10 mouse cellular contexts compared by ENCODE assay signal in the genomic region with DNA sequence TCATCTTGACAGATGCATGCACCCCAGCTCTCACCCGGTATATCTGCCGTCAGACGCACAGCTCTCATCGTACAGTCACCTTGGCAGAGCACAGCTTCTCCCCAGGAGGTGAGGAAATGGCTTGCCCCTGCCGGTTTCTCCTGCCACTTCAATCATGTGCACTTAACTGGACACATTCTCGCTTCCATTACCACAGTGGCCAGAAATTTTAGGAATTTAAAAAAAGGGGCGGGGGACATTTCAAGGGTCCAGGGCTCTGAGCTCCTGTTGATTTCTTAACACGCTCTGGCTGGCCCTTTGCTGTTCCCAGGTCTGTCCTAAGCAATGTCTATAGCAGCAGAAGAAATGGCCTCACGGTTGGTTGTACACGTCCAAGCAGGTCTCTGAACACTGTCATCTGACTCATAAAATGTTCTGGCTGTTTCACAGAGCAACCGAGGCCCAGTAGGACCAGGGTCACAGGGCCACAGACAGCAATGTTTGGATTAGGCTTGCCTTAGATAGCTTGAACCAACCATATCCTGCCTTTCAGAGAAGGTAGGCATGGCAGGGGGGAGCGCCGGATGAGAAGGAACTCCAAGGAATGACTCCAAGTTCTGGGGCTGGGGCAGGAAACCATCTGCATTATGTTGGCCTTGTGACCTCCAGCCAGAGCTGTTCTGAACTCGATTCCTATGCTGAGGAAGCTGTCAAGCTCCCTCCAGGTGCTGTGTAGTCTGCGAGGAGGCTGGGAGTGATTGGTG. TPM values are rescaled to one million over a fixed set of nuclear protein-coding genes. Genes with fewer than 3 reads are reported as not detected.
DNase-seq lines count a peak whose midpoint lies in the region; ATAC-seq and TF ChIP-seq lines count a peak whose summit lies in the region.
"Had no signal": no experiment of that assay in that cellular context is flagged by ENCODE, and none has a peak within 500 bp of the region (broad histone marks: within the 10 kb centered on the region; RNA-seq: fewer than 3 reads in every experiment).

No protein-coding gene starts in this region.

- peaks cover 26% of the 10 kb centered on the region for H3K4me1 ChIP-seq in hindbrain, embryonic 10.5 days (replicated peaks)
- 0 out of 2 replicates have a peak, but pooled peaks cover 4% of the 10 kb centered on the region for H3K4me1 ChIP-seq in hindbrain, postnatal 0 days (ENCODE audit: insufficient read depth, low read length)
- peaks cover 20% of the 10 kb centered on the region for H3K4me1 ChIP-seq in limb, embryonic 11.5 days (ENCODE audit: control insufficient read depth, insufficient read depth, low read length)
- peaks cover 11% of the 10 kb centered on the region for H3K4me1 ChIP-seq in intestine, embryonic 16.5 days (ENCODE audit: control insufficient read depth, insufficient read depth, low read length)

- CTCF ChIA-PET in Patski (lab: Charles Lee), result interaction anchor here (0.8 to 1.4 kb wide), 5 partner anchors 10 to 155 kb away, joined by 3 to 5 read pairs (median 3); a partner anchor contains a TSS

- H3K36me3 ChIP-seq in hindbrain, embryonic 10.5 days, result no peaks in the 10 kb centered on the region
- no peaks in the 10 kb centered on the region for H3K36me3 ChIP-seq in hindbrain, postnatal 0 days (ENCODE audit: insufficient read depth, low read length)
- H3K36me3 ChIP-seq in limb, embryonic 11.5 days (ENCODE audit: control insufficient read depth, insufficient read depth, low read length), result no peaks in the 10 kb centered on the region
- no peaks in the 10 kb centered on the region for H3K36me3 ChIP-seq in intestine, embryonic 16.5 days (ENCODE audit: control insufficient read depth, insufficient read depth, low read length)
- H3K36me3 ChIP-seq: liver, embryonic 13.5 days had no signal

- H3K27ac ChIP-seq in hindbrain, embryonic 10.5 days, result no peak overlapping the region
- no peak overlapping the region for H3K27ac ChIP-seq in hindbrain, postnatal 0 days
- 0 out of 2 replicates have a peak overlapping the region, but pooled peaks have one; percentile 8 for H3K27ac ChIP-seq in limb, embryonic 11.5 days (replicated peaks; ENCODE audit: low read depth, low read length)
- no peak overlapping the region for H3K27ac ChIP-seq in intestine, embryonic 16.5 days (ENCODE audit: low read length)
- H3K27ac ChIP-seq: liver, embryonic 13.5 days had no signal

- H3K27me3 ChIP-seq in hindbrain, embryonic 10.5 days (ENCODE audit: insufficient read depth, poor library complexity, severe bottlenecking), result peaks cover 45% of the 10 kb centered on the region
- no peaks in the 10 kb centered on the region for H3K27me3 ChIP-seq in hindbrain, postnatal 0 days (ENCODE audit: insufficient read depth, low read length)
- H3K27me3 ChIP-seq in Patski, result no peaks in the 10 kb centered on the region
- peaks cover 18% of the 10 kb centered on the region for H3K27me3 ChIP-seq in limb, embryonic 11.5 days (ENCODE audit: control insufficient read depth, insufficient read depth, low read length)
- H3K27me3 ChIP-seq in intestine, embryonic 16.5 days (replicated peaks; ENCODE audit: control insufficient read depth, insufficient read depth, low read length), result peaks cover 24% of the 10 kb centered on the region

- H3K4me3 ChIP-seq in hindbrain, embryonic 10.5 days, result no peak overlapping the region
- no peak overlapping the region for H3K4me3 ChIP-seq in hindbrain, postnatal 0 days (ENCODE audit: low read length)
- no peak overlapping the region for H3K4me3 ChIP-seq in limb, embryonic 11.5 days (ENCODE audit: low read depth, low read length)
- no peak overlapping the region for H3K4me3 ChIP-seq in intestine, embryonic 16.5 days (ENCODE audit: low read length)
- H3K4me3 ChIP-seq: liver, embryonic 13.5 days had no signal

- POLR2A ChIA-PET in Patski (lab: Charles Lee), result interaction anchor here (1.1 to 1.3 kb wide), 2 partner anchors 13 to 21 kb away, joined by 4 to 6 read pairs; a partner anchor contains a TSS

- H3K9me3 ChIP-seq in hindbrain, embryonic 10.5 days, result no peaks in the 10 kb centered on the region
- no peaks in the 10 kb centered on the region for H3K9me3 ChIP-seq in hindbrain, postnatal 0 days (ENCODE audit: low read length)
- H3K9me3 ChIP-seq in limb, embryonic 11.5 days (ENCODE audit: control insufficient read depth, low read length), result no peaks in the 10 kb centered on the region
- H3K9me3 ChIP-seq in intestine, embryonic 16.5 days (ENCODE audit: control insufficient read depth, low read length), result no peaks in the 10 kb centered on the region
- H3K9me3 ChIP-seq: liver, embryonic 13.5 days had no signal

- whole genome bisulfite sequencing in hindbrain, embryonic 10.5 days, result 68% methylated on average over 15 of the region's 15 CpGs
- 65% methylated on average over 15 of the region's 15 CpGs for WGBS in hindbrain, postnatal 0 days
- 46% methylated on average over 15 of the region's 15 CpGs for WGBS in limb, embryonic 11.5 days
- 61% methylated on average over 15 of the region's 15 CpGs for WGBS in intestine, embryonic 16.5 days

- no peak overlapping the region for H3K9ac ChIP-seq in hindbrain, postnatal 0 days (replicated peaks; ENCODE audit: low read length)
- no peak overlapping the region for H3K9ac ChIP-seq in limb, embryonic 11.5 days (ENCODE audit: low read length)
- no peak overlapping the region for H3K9ac ChIP-seq in intestine, embryonic 16.5 days (ENCODE audit: low read depth, low read length)
- H3K9ac ChIP-seq: liver, embryonic 13.5 days had no signal

- TF ChIP-seq CTCF in hindbrain, postnatal 0 days (IDR thresholded peaks at IDR 0.05; ENCODE audit: low read depth), result no peak
- no peak for TF ChIP-seq CTCF in Patski (IDR thresholded peaks at IDR 0.05)

- DNase-seq in hindbrain, embryonic 10.5 days (ENCODE audit: low spot score), result peak; percentile 54
- DNase-seq in hindbrain, postnatal 0 days (ENCODE audit: low spot score), result no peak
- no peak for DNase-seq in Patski (ENCODE audit: low read depth, low spot score)
- DNase-seq in adipocyte (ENCODE audit: low spot score), result peak; percentile 82
- DNase-seq in limb, embryonic 11.5 days (ENCODE audit: low spot score), result no peak
- DNase-seq in frontal cortex, postnatal 25 days (ENCODE audit: low spot score in 2 of 2), result no peak
- DNase-seq: cerebellum, adult 18-20 months; liver, embryonic 13.5 days had no signal

- in situ Hi-C loops in Patski (cut with MboI; ENCODE audit: low pct_unique_long_range_greater_than_20kb), result no loop called here

- H3K4me2 ChIP-seq in hindbrain, postnatal 0 days (ENCODE audit: low read depth, low read length), result no peak overlapping the region
- H3K4me2 ChIP-seq in limb, embryonic 11.5 days (ENCODE audit: low read depth, severe bottlenecking), result no peak overlapping the region
- H3K4me2 ChIP-seq in intestine, embryonic 16.5 days (ENCODE audit: low read depth, low read length), result no peak overlapping the region
- H3K4me2 ChIP-seq: liver, embryonic 13.5 days had no signal

- ATAC-seq in hindbrain, postnatal 0 days, result no peak
- peak; percentile 75 for ATAC-seq in Patski
- no peak for ATAC-seq in limb, embryonic 11.5 days (ENCODE audit: insufficient number of reproducible peaks, low FRiP score, low TSS enrichment, low read depth)
- no peak for ATAC-seq in intestine, embryonic 16.5 days

RNA-seq across cellular contexts. Expression of a gene that starts 21.0 kb away (rescaled TPM):
- 293 and 337 TPM in 2 replicates for polyA plus RNA-seq in hindbrain, embryonic 10.5 days (2016; fragmentation: Nextera tagmentation; extraction: Ambion mirVana)
- 66.9 and 80.6 TPM in 2 replicates for total RNA-seq in hindbrain, postnatal 0 days (2014; rRNA removed)
- polyA plus RNA-seq in hindbrain, postnatal 0 days (2015; fragmentation: Nextera tagmentation; extraction: Ambion mirVana), result 185 and 186 TPM in 2 replicates
- polyA plus RNA-seq in Patski (2021), result 112 TPM
- 314 and 321 TPM in 2 replicates for polyA plus RNA-seq in limb, embryonic 11.5 days (2014; fragmentation: Nextera tagmentation; extraction: Ambion mirVana)
- 199 and 233 TPM in 2 replicates for polyA plus RNA-seq in intestine, embryonic 16.5 days (2015; fragmentation: Nextera tagmentation; extraction: Ambion mirVana)

RNA-seq across cellular contexts. Expression of a gene that starts 32.1 kb away (rescaled TPM):
- polyA plus RNA-seq in hindbrain, embryonic 10.5 days (2016; fragmentation: Nextera tagmentation; extraction: Ambion mirVana), result 0.09 and 0.19 TPM in 2 replicates
- total RNA-seq in hindbrain, postnatal 0 days (2014; rRNA removed), result 3.6 and 3.7 TPM in 2 replicates
- polyA plus RNA-seq in hindbrain, postnatal 0 days (2015; fragmentation: Nextera tagmentation; extraction: Ambion mirVana), result 1.6 and 1.7 TPM in 2 replicates
- polyA plus RNA-seq in Patski (2021), result 0.26 TPM
- polyA plus RNA-seq in limb, embryonic 11.5 days (2014; fragmentation: Nextera tagmentation; extraction: Ambion mirVana), result not detected in 2 replicates
- 0.05 and 0.16 TPM in 2 replicates for polyA plus RNA-seq in intestine, embryonic 16.5 days (2015; fragmentation: Nextera tagmentation; extraction: Ambion mirVana)
- total RNA-seq: monocyte, adult 5-6 weeks had no signal

RNA-seq across cellular contexts. Expression of a gene that starts 52.7 kb away (rescaled TPM):
- 217 and 229 TPM in 2 replicates for polyA plus RNA-seq in hindbrain, embryonic 10.5 days (2016; fragmentation: Nextera tagmentation; extraction: Ambion mirVana)
- 125 and 133 TPM in 2 replicates for total RNA-seq in hindbrain, postnatal 0 days (2014; rRNA removed)
- 188 and 189 TPM in 2 replicates for polyA plus RNA-seq in hindbrain, postnatal 0 days (2015; fragmentation: Nextera tagmentation; extraction: Ambion mirVana)
- polyA plus RNA-seq in Patski (2021), result 146 TPM
- 245 and 250 TPM in 2 replicates for polyA plus RNA-seq in limb, embryonic 11.5 days (2014; fragmentation: Nextera tagmentation; extraction: Ambion mirVana)
- 169 and 178 TPM in 2 replicates for polyA plus RNA-seq in intestine, embryonic 16.5 days (2015; fragmentation: Nextera tagmentation; extraction: Ambion mirVana)

Comparison
In these comparisons a context has a peak if more than half of its experiments do, and no peak if none do; other contexts are left out.
1. DNase-seq: peak in hindbrain, embryonic 10.5 days (single experiment) and adipocyte (single experiment); none in hindbrain, postnatal 0 days (single experiment), Patski (single experiment), limb, embryonic 11.5 days (single experiment) and frontal cortex, postnatal 25 days (0 of 2).